Mouse (Mus musculus): ENCODE measurements around the gene Ripor2.
A peak's percentile ranks its signal among the peaks of the same experiment; 100 is the strongest.

Gene Ripor2

DNA sequence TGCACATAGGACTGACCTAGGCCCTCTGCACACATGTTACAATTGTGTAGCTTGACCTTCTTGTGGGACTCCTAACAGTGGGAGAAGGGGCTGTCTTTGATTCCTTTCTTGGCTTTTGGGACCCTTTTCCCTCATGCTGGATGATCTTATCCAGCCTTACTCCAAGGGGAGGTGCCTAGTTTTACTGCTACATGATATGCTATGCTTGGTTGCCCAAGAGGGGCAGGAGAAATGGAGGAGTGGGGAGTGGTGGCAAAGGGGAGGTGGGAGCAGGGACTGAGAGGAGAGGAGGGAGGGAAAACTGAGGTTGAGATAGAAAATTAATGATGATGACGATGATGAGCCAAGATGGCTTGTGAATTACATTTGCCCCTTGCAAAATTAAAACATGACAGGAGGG is 37.7 kb downstream of the Ripor2 start:
- DNase-seq: no peak

DNA sequence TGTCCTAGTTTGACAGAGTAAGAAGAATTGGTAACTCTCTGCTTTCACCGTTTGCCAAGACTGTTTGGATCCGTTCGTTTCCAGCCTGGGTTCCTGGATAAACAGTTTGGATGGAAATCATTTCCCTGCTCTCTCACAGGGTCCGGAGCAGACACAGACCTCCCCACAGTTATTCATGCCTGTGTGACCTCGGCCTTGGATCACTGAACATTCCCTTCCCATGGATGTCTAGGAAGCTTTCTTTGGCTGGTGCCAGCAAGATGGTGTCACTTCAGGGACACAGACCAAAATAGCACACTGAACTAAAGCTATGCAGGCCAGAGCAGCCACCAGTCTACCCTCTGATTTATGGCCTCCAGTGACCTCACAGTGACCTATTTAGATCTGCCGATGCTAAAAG is 38.5 kb downstream of the Ripor2 start:
- no peak for DNase-seq

DNA sequence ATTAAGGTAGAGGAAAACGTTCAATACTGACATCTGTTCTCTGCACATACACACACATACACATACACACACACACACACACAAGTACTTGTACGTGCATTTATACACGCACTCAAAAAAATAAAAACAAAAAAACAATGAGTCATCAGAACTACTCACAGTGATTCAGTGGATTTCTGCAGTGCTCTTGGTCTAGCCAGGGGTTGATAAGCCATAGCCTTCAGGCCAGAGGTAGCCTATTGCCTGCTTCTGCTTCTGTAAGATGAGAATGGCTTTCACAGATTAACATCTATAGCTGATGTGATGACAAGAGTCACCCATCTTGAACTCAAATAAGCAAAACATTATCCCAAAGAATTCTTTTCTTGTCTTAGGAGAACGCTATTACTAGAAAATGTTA is 41.6 kb downstream of the Ripor2 start:
- no peak for DNase-seq

- no peak for DNase-seq
Measured at GRCm38 (mm10) chr13:24625071-24625470, 43.1 kb downstream of the Ripor2 start.

GRCm38 (mm10) chr13:24626698-24627436 is 44.9 kb downstream of the Ripor2 start:
- DNase-seq: no peak

DNA sequence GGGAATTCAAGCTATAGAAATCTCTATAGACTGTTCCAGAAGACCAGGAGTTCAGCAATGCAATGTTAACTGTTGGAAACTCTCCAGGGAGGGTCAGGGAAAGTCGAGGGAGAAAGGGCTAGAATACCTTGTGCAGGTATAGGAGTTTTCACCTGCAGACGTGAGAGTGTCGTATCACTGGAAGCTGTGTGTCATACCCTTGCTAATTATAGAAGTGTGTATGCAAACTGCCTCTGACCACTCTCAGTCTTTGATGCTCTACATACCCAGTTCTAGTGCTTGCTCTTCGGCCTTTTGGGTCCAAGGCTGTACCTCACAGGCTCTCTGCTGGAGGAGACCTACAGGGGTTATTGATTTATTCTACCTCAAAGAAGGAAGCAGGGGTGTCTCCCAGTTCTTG is 46.2 kb downstream of the Ripor2 start:
- DNase-seq: no peak

DNA sequence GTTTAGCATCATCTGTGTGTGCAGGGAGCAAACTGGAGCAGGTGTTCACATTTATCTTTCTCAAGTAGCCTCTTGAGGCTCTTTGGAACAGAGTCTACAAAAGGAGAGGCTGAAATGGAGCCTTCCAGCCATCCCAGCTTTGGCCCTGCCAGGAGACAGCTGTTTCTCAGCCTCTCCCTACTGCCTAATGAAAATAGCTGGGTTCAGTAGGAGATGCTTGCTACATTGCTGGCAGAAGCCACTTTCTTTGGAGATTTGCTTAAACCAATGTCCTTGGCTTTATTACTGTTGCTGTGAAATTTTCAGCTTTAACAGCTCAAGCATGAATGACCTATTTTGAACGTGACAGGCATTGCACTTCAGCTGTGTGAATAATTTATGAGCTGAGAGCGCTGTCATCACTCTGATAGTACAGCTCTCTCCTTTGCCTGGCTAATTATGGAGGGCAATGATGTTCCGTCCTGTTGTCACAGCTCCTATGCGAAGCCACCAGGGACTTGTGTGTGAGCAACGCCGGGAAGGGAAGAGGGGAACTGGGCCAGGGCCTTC is 47.2 kb downstream of the Ripor2 start:
- no peak for DNase-seq

DNA sequence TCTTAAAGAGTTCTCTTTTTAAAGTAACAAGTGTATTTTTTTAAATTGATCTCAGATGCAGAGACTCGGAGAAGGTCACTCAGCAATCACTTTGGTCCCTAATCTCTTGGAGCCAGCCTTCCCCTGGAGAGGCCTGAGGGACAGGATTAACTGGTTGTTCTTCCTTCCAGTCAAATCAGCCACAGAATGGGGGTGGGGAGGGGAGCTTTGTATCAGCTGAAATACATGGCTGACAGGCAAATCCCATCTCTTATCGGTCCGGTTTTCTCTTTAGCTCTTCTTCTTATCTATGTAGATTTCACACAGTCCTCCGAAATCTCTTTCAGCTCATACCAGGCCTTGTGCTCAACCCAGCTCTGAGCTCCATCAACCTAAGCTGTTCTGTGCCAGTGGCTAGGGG is 48.4 kb downstream of the Ripor2 start:
- no peak for DNase-seq

GRCm38 (mm10) chr13:24632988-24633577 is 51.1 kb downstream of the Ripor2 start:
- peak in 1 of 2 experiments; percentile 32 for DNase-seq

DNA sequence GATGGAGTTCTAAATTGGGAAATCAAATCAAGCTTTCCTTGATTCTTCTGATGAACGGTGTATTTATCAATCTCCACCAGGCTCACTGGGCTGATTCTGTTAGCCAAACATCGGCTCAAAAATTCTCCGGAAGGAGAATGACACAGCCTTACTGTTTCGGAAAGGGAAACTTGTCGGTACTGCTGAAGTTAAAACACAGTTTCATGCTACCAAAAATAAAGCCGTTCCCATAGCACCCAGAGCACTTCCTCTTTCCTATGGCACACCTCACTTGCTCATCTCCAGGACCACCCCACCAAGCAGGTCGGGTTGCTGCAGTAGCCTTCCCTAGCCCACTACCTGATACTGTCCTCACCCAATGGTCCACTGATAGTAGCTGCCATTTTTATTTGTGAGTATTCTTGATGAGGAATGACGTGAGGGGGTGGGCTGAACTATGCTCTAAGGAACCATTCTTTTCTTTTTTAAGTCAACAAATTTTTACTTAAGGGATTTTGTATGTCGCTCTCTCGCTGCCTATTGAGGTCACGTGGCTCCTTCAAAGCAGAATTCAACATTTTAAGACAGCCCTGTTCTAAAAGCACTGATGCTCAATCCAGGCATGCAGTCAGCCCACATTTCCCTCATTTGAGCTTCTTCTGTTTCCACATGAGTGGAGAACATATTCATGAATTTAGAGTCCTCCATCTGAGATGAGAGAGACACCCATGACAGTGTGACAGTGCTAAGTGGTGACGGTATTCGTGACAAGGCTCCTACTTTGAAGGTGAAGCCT is 52.5 kb downstream of the Ripor2 start:
- DNase-seq: peak; percentile 78 to 84

- peak; percentile 68 to 76 for DNase-seq
Measured at GRCm38 (mm10) chr13:24638371-24639214, 56.6 kb downstream of the Ripor2 start.

GRCm38 (mm10) chr13:24639215-24640165 is 57.5 kb downstream of the Ripor2 start:
- DNase-seq: peak; percentile 55 to 63

DNA sequence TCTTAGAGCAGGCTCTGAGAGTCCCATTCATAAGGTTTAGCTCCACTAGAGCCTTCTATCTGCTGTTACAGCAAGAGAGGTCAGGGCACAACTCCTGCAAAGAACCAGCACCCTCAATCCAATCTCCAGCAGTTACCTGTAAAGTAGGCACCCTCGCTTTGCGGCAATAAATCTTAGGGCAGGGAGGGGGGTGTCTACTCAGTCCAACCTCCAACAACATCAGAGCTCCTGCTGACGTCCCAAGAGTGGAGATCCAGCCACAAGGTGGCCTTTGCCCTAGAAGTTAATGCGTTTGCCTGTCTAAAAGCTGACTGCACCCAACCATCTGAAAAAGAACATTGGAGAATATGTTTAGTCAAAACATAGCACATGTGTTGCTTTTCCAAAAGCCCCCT is 58.2 kb downstream of the Ripor2 start:
- DNase-seq: peak; percentile 58 to 65

GRCm38 (mm10) chr13:24640836-24641385 is 58.9 kb downstream of the Ripor2 start:
- DNase-seq: peak; percentile 58 to 67

DNA sequence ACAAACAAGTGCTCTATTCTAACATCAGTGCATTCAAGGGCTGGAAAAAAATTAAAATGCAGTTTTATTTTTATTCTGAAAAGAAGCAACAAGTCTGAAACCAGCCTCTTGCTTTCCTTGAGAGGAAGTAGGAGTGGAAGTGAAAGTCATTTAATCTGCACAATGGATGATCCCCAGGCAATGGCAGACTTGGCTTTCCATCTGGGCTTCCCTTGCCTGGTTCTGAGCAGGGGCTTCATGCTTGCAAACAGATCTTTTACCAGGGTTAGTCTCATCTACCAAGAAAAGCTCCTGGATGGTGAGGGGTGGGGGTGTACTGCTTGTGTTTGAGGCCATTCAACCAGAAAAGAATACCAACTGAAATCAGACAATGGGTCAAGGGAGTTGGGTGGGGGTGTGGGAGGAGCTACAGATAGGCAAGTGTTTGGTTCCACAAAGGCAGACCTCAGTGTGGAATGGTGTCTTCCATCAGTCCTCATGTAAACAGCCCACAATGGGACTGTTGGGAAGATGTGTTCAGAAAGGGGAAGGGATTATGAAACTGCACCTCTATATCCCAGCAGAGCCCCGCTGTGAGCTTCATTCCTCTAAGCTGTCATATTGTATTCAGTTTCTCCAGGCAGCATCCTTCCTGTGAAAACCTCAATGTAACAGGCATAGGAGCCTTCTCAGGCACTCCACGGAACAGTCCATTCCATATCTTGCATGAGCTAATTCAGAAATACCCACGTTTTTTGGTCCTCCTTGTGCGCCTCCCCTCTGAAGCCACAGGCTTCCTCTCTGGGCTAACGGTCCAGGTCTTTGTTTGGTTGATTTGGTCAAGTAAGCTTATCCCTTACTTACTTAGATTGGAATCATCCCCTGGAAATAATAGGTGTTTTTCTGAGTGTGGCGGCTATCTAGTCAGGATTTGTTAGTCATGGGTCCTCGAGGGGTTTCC is 59.8 kb downstream of the Ripor2 start:
- DNase-seq: peak; percentile 54 to 60

GRCm38 (mm10) chr13:24645146-24645545 is 63.2 kb downstream of the Ripor2 start:
- peak in 1 of 2 experiments; percentile 32 for DNase-seq

DNA sequence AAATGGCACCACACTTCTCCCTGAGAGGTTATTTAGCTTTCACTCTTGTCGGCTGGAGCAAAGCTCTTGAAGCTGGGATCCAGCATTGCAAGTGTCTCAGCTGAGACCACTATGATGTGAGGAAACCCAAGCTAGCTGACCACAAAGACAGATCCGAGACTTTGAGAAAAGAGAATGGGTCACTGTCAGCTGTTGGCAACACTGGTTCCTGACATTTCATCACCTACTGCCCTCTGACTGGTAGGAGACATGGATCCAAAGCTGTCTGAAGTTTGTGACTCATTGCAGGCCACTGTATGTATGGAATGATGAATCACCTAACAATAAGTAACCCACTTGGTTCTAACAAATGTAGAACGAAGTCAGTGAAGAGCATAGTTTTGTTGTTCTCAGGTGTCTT is 64.3 kb downstream of the Ripor2 start:
- no peak for DNase-seq

- DNase-seq: no peak
Measured at GRCm38 (mm10) chr13:24647444-24647843, 65.5 kb downstream of the Ripor2 start.

DNA sequence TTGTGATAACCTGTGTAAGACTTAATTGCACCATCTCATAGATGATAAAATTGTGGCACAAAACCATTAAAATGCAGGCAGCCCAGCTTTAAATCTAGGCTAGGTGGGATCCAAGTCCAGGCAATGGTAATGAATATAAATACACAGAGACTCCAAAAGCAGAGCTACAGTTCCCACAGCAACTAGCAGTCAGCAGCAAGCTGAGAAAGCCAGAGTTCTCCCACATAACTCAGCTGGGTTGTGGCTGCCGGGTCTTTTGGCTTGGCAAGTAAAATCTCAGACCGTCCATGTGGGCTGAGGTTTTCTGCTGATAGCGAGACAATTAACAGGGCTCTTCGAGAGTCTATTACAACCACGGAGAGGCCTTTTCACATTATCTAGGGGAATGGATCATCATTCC is 66.0 kb downstream of the Ripor2 start:
- DNase-seq: no peak

DNA sequence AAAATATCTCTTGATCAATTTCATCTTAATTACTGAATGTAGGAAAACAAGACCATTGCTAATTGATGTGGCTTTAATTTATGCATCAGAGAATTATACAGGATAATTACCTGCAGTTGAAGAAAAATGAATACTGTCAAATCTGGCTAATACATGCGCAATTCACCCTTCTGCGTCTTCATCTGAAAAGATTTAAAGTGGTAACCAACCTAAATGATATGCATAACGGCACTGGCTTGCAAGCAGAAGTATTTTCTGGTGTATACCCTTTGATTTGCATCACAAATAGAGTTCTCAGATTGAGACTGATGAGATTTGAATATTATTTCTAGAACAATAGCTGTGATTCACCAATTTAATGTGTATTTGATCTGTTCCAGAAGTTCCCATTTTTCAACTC is 66.7 kb downstream of the Ripor2 start:
- DNase-seq: no peak
